Mouse (Mus musculus) urinary bladder, postnatal 10 days (tissue): Measurements from ENCODE around the gene Arid1b.
"Not testable (repeated sequence)": the region's sequence is repeated elsewhere in the genome, so short reads cannot be mapped to it uniquely, and the experiment has no call there.

Source experiments
- DNase-seq: peaks from one replicate; pipeline ENCODE4 v3.0.0; 2022; ENCODE audit warnings: low spot score

The Arid1b gene

DNA sequence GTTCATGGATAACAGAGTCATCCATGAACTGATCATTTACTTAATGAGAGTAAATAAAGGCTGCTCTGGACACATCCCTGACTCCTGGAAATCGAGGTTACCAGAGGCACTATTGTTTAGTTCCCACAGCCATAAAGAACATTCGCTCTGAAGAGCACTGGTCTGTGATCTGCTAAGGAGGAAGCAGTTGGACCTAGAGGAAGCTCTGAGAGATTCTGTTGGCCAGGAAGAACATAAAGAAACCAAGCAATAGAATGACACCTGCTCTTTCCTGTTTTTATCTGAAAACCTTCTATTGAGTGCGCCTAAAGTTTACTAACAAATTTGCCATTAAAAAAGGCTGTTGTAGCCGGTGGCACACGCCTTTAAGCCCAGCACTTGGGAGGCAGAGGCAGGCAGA is 94.7 kb downstream of the Arid1b start:
- no peak for DNase-seq

DNA sequence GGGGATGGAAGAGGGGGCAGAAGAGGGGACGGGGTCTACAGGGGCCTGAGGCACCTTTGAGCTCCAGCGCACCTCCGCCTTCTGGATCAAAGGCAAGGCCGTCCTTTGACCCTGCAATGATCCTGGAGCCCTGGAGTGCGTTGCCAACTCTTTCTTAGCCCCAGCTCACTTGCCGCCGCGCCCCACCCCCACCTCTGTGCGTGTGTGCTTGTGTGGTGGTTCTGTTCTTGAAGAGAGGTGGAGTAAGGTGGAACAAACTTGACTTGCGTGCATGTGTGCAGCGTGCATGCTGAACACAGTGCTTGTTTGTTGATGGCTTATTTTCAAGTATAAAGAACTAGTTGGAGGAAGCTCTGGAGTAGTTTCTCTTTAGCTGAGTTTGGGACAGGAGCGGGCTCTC is 95.4 kb downstream of the Arid1b start:
- no peak for DNase-seq

- no peak for DNase-seq
Observed at GRCm38 (mm10) chr17:5091490-5091889, 97.4 kb downstream of the Arid1b start.

GRCm38 (mm10) chr17:5091934-5092333 is 97.8 kb downstream of the Arid1b start:
- no peak for DNase-seq

GRCm38 (mm10) chr17:5093343-5093742 is 99.2 kb downstream of the Arid1b start:
- DNase-seq: not testable (repeated sequence)

- no peak for DNase-seq
Observed at GRCm38 (mm10) chr17:5094636-5095035, 100.5 kb downstream of the Arid1b start.

DNA sequence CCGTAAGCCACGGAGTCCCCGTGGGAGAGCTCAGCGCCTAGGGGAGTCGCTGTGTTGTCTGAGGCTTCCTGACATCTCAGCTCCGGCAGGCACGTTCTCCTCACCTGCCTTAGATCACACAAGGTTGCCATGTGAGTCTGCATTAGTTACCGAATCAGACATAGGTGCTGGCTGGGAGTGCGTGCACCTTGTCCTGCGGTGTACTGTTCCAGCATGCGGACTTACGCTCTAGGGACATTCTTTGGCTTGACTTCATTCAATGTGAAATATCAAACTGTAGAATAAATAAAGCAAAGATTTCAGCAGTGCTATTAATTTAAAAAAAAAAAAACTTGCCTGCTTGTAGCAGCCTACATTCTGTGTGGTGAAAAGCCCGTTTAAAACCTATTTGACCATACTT is 101.6 kb downstream of the Arid1b start:
- DNase-seq: no peak

DNA sequence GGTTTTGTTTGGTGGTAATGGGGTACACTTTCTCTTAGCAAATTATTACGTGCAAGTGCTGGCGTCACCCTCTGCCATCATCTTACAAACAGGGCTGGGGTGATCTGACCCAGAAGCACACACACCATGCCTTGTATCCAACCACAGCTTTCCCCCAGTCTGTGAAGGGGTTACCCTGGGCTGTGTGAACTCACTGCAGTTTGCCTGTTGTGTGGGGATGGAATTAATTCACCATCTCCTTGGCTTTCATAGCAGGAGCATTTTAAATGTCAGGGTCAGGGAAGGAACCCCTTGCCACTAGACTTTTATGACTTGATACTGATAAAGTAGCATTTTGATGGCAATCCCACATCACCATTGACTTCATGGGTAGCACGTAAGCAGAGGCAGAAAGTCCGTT is 102.9 kb downstream of the Arid1b start:
- DNase-seq: no peak

DNA sequence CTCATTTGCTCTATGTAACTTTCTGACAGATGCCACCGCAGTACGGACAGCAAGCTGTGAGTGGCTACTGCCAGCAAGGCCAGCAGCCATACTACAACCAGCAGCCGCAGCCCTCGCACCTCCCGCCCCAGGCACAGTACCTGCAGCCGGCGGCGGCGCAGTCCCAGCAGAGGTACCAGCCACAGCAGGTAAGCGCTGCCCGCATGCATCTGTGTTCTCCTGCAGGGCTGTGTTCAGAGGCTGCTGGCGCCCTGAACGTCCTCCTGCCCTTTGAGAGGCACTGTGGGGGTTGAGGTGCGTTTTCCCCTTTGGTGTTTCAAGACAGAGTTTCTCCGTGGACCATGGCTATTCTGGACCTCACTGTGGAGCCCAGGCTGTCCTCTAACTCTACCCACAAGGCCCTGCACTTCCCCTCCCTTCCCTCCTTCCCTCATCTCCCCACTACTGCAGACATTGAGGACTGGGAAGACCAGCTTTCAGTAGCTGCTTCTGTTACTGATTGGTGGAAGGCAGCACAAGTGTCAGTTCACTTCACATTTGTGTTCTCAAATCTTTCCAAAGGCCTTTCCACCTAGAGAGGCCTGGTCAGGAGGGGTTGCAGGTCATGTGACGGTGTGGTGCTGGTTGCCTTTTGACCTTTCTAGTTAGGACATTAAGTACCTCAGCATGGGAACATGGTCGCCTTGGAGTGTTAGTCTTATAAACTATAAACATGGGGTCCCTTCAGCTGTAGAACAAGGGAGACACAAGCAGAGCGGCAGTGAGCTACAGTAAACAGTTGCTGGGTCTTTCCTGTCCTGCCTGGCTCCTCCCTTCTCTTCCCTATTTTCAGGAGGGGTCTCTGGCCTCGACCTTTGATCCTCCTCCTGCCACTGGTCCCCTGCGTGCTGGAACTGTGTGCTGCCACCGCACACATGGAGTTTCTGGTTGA is 103.7 kb downstream of the Arid1b start:
- DNase-seq: no peak

DNA sequence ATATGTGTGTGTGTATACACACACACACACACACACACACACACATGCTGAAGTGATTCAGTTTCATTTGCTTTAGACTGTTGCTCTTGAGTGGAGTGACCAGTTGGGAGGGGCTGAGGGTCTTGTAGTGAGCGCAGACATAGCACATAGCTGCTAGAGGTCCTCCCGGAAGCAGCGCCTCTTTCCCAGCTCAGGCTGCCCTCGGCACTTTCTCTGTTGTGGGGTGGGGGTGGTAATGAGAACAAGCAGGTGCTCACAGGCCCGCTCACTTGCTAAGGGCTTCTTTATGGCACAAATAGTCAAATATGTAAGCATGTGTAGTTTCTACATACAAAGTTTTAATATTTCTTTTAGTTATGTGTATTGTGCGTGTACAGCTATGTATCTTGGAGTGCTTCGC is 104.6 kb downstream of the Arid1b start:
- DNase-seq: no peak

DNA sequence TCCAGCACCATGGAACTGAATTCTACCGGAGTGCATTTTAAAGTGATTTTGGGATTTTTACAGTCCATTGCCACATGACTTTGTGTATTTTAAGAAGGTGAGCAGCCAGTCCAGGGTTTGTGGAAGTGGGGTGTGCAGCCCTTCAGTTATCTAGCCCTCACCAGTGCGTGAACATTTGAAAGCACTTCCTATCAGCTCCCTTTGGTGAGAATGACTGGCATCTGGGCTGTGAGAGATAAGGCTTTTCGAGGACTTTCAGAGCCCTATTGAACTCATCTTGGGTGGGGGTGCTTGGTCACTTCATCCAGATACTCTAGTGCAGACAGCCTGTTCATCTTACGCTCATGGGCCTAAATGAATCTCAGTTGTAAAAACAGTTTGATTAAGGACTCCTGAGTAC is 105.1 kb downstream of the Arid1b start:
- no peak for DNase-seq

GRCm38 (mm10) chr17:5101157-5101556 is 107.0 kb downstream of the Arid1b start:
- no peak for DNase-seq

- DNase-seq: no peak
Observed at GRCm38 (mm10) chr17:5101887-5102286, 107.8 kb downstream of the Arid1b start.

DNA sequence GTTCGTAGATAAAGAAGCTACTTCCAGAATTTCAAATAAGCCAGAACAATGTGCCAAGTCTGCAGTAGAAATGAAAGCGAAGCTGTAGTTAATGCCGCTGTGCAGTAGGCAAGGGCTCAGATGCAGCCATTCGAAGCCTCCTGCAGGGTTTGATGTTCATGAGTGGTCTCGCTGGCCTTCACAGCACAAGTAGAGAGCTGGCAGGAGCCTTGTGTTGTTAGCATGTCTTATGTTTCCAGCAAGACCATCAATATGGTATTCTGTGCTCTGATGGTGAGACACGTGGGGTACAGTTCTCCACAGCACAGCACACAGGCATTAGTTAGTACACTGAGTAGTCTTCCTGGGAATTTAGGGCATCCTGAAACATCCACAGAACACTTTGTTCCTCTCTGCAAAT is 111.6 kb downstream of the Arid1b start:
- no peak for DNase-seq

DNA sequence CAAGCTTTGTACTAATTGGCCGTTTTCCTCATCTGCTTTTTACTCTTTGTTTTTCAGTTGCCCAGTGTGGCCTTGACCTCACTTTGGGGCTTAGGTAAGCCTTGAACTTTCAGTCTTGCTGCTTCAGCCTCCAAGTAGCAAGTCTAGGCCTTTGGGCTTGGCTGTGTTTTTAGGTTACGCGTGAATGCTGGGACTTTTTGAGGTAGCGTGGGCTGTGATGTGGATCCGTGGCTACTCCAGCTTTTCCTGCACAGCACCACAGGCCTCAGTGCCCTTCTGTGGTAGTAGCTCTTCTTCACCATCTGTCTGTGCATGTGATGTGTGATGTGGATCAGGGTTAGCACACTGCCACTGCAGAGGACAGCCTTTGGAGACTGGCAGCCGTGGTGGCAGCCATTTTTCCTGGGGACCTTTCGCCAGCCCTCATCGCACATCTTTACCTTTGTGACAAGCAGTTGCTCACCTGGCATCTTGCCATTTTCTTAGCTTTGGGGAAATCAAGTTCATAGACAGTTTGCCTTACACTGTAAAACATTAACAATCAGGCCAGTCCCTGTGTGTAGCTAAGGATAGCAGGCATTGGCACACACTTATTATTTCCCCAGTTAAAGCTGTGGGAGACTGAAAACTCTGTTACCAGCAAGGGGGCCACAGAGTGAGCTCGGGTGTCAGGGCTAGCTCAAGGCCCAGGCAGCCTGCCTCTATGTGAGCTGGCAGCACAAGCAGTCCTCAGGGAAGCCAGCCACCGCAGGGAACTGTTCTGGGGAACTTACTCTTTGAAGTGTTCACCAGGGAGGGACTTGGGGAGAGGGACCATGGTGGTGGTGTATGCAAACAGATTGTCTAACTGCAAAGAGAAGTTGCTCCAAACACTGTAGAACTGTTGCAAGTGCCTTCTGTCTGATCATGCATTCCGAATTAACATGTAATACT is 112.4 kb downstream of the Arid1b start:
- DNase-seq: no peak

DNA sequence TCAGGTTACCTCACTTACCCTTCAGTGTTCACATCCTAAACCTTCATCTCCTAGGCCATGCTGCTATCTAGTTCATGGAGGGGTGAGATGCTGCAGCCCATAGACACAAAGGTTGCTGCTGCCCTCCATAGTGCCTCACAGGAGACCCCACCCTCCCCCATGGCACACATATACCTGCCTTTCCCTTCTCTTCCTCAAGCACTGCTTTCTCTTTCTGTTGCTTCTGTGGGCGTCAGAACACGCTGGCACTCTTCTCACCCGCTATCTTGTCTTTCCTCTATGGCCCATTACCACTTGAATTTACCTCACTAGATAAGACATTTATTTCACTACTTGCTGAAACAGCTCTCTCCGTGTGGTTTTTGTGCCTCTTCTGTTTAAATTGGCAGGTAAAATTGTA is 113.4 kb downstream of the Arid1b start:
- no peak for DNase-seq

- no peak for DNase-seq
Observed at GRCm38 (mm10) chr17:5108022-5108421, 113.9 kb downstream of the Arid1b start.

DNA sequence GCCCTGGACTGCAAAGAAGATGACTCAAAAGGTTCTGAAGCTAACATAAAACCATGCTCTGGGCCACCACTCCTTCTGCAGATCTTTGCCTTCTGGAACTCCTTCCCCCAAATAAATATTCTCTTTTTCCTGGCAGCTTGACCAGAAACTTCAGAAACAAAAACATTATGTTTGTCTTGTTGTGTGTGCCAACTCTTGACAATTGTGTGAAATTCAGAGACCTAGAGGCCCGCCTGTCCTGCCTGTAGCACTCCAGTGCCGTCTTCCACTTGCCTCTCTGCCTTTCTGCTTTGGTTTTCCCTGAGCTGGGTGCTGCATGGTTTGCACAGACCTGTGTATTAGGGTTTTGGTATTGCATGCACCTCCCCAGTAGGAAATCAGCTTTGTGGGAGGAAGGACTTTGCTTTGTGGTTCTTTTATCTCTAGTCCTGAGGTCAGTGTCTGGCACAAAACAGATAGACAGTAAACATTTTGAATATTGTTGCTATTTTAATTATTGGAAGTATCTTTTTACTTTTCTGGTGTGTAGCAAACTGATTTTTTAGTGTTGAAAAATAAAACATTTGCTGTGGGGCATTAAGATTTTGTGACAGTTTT is 114.5 kb downstream of the Arid1b start:
- DNase-seq: no peak

DNA sequence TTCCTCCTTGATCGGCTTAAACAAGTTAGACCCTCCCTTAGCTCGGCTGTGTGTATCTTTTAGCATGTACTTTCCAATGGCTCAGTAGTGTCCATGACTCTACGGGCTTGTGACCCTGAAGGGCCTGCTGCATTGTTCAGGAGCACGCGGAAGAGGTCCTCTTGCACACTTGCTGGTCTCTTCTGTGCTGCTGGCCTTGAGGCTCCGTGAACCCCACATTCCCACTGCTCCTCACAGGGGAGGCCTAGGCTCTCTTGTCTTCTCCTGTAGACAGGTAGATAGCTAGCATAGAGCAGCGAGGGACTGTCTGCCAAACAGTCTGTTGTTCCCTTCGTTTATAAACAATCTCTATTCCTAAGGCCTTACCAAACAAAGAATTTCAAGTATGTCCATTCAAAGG is 115.2 kb downstream of the Arid1b start:
- no peak for DNase-seq

DNA sequence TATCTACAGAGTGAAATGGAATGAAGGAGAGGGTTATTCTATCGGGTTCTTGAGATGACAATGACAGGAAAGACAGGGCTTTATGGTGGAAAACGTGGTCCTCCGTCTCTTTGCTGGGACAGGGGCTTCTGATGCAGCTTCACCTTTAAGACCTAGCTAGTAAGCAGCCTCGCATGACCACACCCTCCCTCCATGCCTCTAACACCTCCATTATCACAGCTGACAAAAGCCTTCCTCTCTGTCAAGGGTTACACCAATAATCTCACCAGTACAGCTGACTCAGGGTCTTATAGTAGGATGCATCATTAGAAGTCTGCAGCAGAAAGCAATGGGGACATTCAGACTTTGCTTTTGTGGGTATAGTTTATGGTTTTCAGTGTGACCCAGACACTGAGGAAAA is 116.0 kb downstream of the Arid1b start:
- DNase-seq: no peak

- not testable (repeated sequence) for DNase-seq
Observed at GRCm38 (mm10) chr17:5110981-5111380, 116.8 kb downstream of the Arid1b start.

DNA sequence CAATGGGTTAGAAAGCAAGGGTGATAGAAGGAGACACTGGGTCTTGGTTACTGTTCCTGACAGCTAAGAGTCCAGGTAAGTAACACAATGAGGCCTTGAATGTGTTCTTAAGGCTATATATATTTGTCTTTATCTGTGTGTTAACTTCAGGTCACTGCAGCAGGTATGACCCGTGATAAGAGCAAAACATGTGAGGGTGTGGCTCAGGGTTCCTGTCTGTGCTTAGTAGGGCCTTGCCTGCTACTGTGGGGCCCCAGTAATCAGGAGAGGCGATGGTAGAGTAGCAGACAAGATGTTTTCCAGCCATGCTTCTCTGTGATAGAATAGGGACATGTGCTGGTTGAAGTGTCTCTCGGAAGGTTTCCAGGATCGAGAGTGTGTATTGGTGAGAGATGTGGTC is 118.0 kb downstream of the Arid1b start:
- no peak for DNase-seq

GRCm38 (mm10) chr17:5115952-5116351 is 121.8 kb downstream of the Arid1b start:
- DNase-seq: no peak
